Mouse (Mus musculus): ENCODE data around the gene Klf12.

DNA sequence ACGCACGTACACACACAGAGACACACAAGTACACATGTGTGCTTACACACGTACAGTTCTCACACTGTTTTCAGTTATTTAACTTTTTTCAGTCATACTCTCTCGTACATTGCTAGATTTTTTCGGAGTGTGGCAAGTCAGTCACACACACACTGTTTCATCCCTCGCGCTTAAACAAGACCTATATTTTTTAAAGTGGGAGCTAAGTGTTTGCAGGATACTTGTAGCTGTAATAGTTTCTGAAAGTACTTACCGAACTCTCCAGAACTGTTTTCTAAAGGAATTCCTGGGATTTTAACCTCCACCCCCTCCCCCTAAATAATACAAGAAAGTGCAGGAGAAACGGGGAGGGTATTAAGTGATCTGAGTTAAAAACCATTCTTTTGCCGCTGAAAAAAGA, 434.1 kb downstream of the Klf12 start:
- TF ChIP-seq CTCF (IDR thresholded peaks at IDR 0.05; ENCODE audit: borderline replicate concordance, extremely low read depth, insufficient read depth, insufficient read length): no peak
- TF ChIP-seq POLR2A (IDR thresholded peaks at IDR 0.05; ENCODE audit: borderline replicate concordance, extremely low read depth, insufficient read depth, insufficient read length, poor library complexity, severe bottlenecking): no peak
